Mouse (Mus musculus) C2C12 (cell line): Measurements from ENCODE around the gene Tfpi2.

Source experiments
- CEBPB ChIP-seq: IDR thresholded peaks from one replicate; pipeline ENCODE4 v1.6.1; 2011; ENCODE audit warnings: low read depth, mild to moderate bottlenecking, control low read depth, moderate library complexity
- CTCF ChIP-seq: IDR thresholded peaks from one replicate; pipeline ENCODE4 v1.5.1; 2011; ENCODE audit not compliant: control insufficient read depth, insufficient read depth, insufficient read length
- FOSL1 ChIP-seq: IDR thresholded peaks from one replicate; pipeline ENCODE4 v1.8.0; 2011; ENCODE audit warnings: mild to moderate bottlenecking, low read length; ENCODE audit not compliant: poor library complexity, insufficient read depth, severe bottlenecking
- MAX ChIP-seq: IDR thresholded peaks from one replicate; pipeline ENCODE4 v1.6.1; 2011; ENCODE audit warnings: mild to moderate bottlenecking, control low read depth
- MYOD1 ChIP-seq: IDR thresholded peaks from one replicate; pipeline ENCODE4 v1.6.1; 2011; ENCODE audit warnings: low read depth; ENCODE audit not compliant: control insufficient read depth, insufficient read length
- USF1 ChIP-seq: IDR thresholded peaks from one replicate; pipeline ENCODE4 v1.6.1; 2011; ENCODE audit warnings: low read depth, mild to moderate bottlenecking, control low read depth, moderate library complexity

DNA sequence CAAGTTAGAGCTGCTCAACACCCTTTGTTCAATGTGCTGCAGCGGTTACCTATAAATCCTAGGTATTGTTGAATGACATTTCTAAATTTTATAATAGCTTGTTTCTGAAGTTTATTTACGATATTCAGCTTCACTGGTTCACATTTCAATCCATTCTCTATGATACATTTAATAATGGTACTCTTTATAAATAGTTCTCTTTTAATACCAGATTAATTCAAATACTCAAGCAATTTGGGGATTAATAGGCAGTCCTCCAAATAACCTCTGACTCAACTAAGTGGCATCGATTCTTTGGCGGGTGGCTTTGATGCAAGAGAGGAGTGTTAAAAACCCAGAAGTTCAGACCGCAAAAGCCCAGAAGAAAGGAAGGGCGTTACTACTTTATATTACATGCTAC is 4.8 kb upstream of the Tfpi2 start, which contains the start of gene Gngt1:
- TF ChIP-seq CTCF (no peak), MAX (no peak), CEBPB (no peak), FOSL1 (no peak), MYOD1 (no peak), USF1 (no peak)
